Mouse (Mus musculus): Measurements from ENCODE around the gene Gm45713.
"Not testable (repeated sequence)": the region's sequence is repeated elsewhere in the genome, so short reads cannot be mapped to it uniquely, and the experiment has no call there.

The Gm45713 gene

DNA sequence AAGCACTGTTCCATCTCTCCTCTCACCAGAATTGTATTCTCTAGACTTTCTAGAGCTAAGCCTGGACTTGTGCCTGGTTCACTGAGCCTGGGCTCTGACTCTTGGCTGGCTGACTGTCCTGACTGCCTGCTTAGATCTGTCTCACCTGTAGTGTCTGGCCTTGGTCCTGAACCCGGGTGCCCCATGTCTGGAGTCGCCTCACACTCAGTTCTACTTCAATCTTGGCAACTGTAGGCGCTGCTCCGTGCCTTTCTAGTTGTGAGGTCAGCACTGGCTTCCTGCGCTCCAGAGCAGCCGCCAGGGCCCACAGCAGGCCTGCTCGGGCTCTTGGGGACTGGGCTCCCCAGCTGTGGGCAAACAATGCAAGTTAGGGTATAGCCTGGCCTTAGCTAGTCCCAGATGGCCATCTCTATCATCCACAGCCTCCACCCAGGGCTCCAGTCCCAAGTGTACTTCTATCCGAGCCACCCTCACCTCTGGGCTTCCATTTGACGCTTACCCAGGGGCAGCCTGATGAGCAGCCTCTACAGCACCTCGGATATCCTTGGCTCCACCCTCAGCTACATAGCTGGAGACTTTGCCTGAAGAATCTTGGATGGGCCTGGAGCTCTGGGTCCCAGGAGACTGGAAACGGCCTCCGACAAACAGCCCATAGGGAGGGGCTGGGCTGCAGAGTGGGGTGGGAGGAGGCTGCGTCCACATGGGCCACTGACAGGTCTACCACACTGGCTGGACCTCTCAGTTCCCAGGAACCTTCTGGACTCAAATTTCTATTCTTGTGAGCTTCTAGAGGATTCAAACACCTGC lies 8.5 kb upstream of the Gm45713 start:
- DNase-seq (ENCODE audit: low spot score in 2 of 2), result no peak

DNA sequence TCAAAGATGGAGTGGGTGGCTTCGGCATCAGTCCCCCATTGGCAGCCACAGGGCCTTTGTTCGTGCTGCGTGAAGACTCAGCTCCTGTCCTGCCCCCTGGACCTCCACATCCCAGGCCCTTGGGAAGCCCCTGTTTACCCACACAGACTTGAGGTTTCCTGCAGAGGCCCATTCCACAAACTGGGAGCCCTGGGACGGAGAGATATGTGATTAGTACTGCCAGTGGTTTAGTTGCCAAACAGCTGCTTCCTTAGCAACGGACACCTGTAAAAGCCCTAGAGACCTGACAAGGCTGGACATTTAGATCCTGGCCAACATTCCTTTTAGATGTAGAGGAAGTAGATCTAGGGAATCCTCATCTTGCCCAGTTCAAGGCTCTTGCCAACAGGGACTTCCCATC lies 5.9 kb upstream of the Gm45713 start:
- no peak for DNase-seq (ENCODE audit: low spot score in 2 of 2)

DNA sequence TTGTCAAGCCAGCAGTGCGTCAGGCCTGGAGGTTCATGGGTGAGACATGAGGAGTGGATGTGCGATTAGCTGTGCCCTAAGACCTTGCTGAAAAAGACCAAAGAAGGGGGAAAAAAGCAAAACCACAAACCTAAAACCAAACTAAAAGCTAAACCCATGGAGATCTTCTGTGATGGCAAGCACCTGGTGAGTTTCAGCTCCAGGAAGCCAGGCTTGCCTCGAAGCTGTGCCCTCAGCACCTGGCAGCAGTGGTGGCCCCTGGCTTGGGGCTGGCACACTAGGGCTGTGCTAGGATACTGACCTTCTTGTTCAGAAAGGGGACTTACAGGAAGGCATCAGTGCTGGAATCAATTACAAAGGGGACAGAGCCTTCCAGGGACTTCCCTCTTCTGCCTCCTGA lies 5.3 kb upstream of the Gm45713 start:
- no peak for DNase-seq (ENCODE audit: low spot score in 2 of 2)

DNA sequence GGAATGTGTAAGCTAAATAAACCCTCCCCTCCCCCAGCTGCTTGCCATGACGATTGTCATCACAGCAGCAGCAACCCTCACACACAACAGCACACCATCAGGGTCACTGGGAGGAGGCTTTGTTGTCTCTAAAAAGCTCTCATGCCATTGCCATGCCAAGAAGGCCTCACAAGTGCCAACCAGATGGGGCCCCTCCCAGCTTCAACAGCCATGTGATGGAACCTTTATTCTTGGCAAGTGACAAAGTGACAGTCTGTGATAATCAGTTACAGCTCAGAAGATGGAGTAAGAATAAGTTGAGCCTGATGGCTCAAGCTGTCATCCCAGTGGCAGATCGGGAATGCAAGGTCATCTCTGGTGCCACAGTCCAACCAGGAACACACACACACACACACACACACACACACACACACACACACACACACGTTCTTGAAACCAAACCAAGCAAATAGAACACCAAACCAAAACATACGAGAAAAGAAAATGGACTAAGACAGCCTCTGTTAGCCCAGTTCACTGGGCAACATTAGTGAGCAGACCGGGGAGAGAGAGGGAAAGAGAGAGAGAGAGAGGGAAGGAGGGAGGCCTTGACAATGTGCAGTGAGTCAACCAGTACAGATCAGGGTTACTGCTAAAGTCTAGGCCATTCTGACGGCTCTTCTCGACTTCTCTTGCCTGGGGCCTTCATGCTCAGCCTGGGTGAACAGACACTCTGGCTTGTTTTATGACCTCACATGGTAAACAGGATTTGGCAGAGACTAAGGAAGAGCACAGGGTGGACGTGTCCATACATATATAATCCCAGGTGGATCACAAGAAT lies 4.1 kb upstream of the Gm45713 start:
- DNase-seq (ENCODE audit: low spot score in 2 of 2), result no peak

DNA sequence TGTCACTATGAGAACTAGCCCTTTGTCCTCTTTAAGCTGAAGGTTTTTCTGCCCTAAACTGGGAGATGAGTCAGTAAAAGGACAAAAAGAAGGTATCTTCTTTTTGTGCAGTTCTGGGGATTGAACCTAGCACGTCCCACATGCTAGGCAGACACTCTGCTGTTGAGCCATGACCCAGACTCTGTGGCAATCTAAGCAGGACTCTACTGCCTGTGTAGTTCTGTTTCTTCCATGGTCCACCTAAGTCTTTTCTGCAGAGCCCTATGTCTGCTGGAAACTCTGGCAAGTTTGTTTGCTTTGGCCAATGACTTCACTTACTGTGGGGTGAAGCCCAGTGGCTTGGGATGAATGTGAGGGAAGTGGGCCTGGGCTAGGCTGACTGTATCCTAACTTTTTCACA lies 2.4 kb upstream of the Gm45713 start:
- no peak for DNase-seq (ENCODE audit: low spot score in 2 of 2)

DNA sequence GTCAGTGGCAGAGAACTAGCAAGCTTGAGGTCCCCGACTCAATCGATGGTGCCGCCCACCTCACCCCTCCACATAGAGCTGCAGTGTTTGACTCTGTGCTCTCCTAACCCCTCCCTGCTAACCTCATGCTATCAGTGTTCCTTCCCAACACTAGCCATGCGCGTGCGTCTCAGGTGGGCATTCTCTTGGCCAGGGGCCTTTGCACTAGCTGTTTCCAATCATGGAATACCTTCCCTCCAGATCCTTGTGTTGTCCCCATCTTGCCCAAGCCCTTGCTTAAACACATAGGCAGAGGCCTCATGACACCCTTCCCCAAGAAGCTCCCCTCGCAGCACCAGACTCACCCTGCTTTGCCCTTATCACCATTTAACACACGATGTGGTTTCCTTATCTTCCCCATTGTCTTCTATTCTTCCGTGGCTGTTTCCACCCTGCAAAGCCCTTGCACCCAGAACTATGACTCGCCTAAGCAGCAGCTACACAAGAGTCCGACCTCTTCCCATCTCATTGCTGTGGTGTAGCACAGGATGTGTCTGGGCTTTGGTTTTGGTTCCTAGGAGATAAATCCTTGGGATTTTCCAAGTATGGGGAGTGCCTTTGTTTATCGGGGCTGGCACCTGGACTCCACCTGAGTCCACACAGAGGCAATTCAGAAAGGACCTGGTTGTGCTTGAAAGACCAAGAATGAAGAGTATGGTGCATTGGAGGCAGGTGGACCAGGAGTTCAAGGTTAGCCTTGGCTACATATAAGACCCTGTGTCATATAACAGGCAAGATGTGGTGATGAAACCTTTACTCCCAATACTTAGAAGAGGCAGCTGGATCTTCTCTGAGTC lies 1.4 kb upstream of the Gm45713 start:
- DNase-seq (ENCODE audit: low spot score in 2 of 2), result no peak

DNA sequence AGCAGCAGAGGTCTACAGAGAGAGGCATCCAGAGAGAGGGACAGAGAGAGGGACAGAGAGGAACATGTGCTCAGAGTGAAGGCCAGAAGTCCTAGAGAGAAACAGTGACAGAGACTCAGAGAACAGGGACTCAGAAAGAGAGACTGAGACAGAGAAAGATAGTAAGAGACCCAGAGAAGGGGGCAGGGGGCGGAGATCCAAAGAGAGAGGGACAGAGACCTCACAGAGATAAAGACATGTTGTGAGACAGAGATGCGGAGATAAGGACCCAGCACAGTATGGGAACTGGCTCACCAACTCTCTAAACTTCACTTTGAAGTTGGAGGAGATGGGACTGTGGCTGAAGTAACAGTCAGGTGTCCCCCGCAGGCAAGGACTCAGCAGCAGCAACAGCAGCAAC lies 661 bp downstream of the Gm45713 start:
- DNase-seq (ENCODE audit: low spot score in 2 of 2), result no peak

DNA sequence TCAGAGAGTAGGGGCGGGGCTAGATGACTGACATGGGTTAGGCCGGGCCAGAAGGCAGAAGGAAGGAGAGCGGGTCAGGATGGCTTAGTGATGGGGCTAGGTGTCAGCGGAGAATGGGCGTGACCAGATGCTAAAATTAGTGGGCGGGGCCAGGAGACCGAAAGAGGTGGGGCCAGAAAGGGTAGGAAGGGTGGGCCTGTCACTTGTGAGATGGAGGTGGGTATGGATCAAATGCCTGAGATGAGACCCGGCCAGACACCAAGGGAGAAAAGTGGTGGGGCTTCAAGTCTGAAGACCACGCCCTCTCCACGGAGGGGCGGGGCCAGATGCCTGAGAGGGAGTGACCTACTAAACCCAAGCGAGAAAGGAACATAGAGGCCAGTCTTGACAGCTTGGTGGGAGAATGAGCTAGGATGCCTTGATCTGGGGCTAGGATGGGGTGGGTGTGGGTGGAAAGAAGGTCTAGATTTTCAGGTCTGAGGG lies 1.4 kb downstream of the Gm45713 start:
- peak in 1 of 2 experiments; percentile 63 for DNase-seq (ENCODE audit: low spot score in 2 of 2)

DNA sequence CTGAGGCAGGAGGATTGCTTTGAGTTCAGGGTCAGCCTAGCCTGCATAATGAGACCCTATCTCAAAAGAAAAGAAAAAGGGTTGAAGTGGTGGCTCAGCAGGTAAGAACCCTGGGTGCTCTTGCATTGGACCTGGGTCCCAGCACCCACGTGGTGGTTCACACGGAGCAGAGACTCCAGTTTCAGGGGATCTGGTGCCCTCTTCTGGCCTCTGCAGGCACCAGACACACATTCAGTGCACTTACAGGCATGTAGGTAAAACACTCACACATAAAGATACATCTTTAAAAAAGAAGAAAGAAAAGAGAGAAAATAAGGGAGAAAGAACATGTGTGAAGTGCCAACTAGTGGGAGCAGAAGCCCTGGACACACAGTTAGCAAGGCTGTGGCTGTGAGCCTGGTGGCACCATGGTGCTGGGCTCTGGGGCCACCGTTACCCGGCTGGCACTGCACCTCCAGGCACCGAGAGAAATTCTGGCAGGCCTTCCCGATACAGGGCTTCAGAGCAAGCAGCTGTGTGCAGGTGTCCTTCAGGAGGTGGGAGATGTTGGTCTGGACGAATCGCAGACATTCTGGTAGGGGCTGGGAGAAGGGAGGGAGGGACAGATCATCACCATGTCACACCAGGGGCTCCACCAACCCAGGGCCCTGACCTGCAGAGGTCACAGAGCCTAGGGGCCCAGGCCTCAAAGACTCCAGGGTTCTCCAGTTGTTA lies 2.4 kb downstream of the Gm45713 start:
- DNase-seq (ENCODE audit: low spot score in 2 of 2), result no peak

DNA sequence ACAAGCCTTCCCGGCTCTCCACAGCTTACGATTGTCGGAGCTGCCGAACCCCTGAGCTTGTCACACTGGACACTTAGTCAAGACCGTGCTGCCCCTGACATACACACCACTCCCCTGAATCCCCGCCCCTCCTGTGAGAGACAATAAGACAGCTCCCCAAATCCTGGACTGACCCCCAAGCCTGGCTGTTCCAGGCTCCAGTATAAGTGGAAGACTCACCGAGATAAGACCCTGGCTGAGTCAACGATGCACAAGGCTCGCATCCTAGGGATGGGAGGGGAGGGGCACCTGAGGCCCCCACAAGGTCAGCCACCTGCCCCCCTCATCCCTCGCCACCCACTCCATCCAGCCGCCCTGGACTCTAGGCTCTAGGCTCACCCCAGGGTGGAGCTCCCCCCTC lies 4.2 kb downstream of the Gm45713 start:
- DNase-seq (ENCODE audit: low spot score in 2 of 2), result no peak

DNA sequence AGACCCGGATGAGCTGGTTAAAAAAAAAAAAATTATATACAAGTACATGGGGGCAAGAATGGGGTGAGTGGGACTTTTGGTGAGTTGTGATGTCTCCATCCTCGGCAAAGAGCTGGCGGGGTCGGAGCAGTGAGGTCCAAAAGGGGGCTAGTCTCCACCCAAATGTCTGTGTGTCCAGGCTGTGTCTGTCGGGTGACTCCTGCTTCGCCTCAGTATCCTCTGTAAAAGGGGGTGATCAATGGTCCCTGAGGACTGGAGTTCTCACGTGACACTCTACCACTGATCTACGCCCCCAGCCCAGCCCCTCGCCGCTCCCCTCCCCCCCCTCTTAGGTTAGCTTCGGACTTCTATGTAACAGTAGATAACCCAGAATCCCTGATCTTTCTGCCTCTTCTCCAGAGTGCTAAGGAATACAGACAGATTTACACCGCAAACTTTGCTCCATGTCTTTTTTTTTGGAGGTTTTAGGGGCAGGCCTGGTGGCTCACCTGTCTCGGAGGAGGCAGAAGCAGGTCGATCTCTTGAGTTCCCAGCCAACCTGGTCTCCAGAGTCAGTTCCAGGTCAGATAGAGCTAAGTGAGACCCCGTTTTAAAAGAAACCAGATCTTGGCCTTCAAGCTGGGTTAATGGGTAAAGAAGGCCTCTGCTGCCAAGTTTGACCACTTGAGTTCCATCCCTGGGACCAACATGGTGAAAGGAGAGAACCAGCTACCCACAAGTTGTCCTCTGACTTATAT lies 6.1 kb downstream of the Gm45713 start:
- DNase-seq (ENCODE audit: low spot score in 2 of 2), result no peak

DNA sequence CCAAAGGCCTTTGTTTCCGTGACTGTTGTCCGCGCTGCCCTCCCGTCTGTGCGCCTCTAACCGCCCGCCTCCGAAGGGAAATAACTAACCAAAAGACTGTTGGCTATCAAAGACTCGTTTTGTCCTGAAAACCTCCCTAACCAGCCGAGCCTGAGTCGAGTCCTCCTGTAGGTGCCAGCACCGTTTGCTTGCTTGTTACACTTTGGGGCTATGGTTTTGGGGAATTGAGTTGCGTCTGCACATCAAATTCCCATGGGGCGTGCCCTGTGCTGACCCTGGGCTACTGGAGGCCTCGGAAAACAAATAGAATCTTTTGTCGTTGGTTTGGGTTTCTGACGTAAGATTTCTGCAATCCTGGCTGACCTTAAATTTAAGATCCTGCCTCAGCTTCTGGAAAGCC lies 6.7 kb downstream of the Gm45713 start:
- no peak for DNase-seq (ENCODE audit: low spot score in 2 of 2)

DNA sequence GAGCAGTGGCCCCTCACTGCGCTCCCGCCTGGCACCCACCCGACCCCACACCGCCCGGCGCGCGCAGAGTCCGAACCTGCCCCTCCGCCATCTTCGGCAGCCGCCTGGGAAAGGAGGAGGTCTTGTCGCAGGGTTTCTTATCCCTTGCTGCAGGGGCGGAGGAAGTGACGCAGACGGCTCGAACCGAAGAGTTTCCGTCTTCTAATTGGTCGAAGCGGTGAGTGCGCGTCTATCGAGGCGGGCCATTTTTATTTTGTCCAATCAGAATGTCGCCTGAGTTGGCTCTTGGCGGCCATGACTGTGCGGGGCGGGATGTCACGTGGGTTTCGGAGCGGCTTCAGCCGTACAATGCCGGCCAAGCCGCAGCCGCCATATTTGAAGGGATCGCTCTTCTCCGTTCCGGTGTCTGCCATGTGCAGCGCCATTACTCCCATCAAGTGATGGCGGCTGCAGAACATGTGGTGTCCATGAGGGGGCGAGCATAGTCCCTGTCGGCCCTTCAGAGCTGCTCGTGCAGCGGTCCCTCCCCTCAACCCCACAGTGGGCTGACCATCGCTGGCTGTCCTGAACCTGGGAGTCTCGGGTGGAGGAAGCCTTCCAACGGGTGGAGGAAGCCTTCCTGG lies 7.3 kb downstream of the Gm45713 start, which contains the start of gene Rpl13a:
Gene Rpl13a, minus strand, starts transcription at position 138 of the 623 bp plus-strand sequence.
- peak; percentile 99 for DNase-seq (ENCODE audit: low spot score in 2 of 2)

DNA sequence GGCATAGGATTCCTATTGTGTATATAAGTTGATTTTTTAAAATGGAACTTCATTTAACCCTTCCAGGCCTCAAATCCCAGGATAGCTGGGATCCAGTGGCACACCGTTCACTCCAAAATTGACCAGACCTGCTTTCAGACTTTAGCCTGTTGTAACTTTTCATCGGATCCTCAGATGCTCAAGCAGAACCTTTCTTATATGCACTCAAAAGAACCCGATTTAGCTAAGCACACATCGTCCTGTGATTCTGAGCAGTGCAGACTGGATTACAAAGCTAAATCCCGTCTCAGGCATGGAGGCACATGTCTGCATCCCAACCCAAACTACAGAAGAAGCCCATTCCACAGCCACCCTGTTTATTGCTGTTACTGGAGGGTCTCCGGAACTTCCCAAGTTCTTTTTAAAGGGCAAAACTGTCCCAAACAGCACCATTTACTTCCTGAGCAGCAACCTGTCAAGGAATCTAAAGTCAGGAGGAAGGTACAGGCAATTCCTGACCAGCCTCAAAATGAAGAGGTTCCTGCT lies 8.3 kb downstream of the Gm45713 start:
- no peak for DNase-seq (ENCODE audit: low spot score in 2 of 2)

DNA sequence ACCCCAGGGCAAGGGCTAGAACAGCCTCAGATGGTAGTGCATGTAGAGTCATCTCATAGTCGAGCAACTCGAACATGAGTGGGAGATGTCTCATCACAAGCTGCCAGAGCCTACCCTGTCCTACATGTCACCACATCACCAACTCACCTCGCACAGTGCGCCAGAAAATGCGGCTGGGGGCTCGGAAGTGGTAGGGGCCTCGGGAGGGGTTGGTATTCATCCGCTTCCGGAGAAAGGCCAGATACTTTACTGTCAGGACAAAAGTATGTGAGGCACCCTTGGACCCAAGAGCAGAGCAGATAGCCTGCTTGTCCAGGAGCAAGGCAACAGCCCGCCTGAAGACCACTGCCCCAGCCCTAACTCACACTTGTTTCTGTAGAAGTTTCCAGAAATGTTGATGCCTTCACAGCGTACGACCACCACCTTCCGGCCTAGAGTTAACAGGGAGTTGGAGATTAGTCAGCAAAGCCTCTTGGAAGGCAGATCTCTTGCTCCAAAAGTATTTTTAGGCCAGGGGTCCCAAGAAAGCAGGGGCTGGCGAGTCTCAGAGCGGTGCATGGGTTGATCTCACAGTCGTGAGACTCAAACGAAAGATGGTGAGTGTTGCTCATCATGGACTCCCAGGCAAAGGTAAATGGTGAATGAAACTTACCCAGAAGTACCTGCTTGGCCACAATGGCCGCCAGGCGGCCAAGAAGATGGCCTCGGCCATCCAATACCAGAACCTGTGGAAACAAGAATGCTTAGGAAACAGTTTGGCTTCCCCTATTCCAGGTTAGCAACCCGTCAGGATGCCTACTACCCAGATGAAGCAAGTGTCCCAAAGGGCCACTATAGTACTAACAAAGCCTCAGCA lies 9.0 kb downstream of the Gm45713 start:
- no peak for DNase-seq (ENCODE audit: low spot score in 2 of 2)

DNA sequence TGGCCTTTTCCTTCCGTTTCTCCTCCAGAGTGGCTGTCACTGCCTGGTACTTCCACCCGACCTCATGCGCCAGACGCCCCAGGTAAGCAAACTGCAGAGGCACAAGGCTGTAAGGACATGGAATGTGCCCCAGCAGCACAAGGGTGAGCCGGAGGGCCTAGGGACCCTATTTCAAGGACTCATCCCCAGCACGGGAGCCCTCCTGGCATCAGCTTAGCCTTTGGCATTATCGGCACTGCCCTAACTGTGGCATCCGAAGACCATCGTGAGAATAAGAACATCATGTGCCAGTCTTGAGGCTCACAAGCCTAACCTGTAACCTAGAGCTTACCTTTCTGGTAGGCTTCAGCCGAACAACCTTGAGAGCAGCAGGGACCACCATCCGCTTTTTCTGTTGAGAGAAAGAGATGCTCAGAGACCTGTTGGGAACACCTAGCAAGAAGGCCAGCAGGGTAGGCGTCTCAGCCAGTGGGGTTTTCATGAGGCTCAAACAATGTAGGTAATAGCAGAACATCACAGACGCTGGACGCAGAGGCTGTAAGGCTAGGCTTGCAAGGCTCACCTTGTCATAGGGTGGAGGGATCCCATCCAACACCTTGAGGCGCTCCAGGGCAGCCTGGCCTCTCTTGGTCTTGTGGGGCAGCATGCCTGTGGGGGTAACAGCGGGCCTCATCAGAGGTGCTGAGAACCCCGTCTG lies 9.7 kb downstream of the Gm45713 start:
- DNase-seq (ENCODE audit: low spot score in 2 of 2), result no peak

DNA sequence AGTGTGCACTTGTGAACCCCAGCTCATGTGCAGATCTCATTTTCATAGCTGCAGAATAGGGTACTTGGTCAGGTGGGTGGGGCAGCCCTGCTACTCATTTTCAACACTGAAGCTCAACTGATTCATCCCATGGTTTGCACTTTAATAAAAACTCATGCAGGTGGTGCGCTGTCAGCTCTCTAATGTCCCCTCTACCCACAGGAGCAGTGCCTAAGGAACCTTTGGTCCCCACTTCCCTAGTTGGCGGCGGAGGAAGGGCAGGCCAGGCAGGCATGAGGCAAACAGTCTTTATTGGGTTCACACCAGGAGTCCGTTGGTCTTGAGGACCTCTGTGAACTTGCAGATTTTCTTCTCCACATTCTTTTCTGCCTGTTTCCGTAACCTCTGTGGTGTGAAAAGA lies 10.4 kb downstream of the Gm45713 start:
- not testable (repeated sequence) for DNase-seq (ENCODE audit: low spot score in 2 of 2)

DNA sequence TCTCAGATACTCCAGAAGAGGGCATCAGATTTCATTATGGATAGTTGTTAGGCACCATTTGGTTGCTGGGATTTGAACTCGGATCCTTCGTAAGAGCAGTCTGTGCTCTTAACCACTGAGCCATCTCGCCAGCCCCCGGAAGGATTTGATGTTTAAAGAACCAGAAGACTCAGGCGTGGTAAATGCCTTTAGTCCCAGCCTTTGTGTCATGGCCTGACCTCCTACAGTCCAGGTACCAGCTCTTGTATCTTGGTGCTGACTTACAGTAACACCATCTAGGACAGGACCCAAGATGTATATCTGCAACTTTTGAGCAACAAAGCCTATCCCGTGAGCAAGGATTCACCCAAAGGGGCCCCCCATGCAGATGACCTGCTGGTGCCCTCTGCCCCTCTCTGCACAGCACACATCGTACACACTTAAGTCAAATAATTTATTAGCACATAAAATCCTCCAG lies 10.9 kb downstream of the Gm45713 start:
- DNase-seq (ENCODE audit: low spot score in 2 of 2), result no peak
